Mouse (Mus musculus): ENCODE measurements at regions not wholly inside any gene's neighbourhood (a gene's known extent, or its start where the extent isn't known, plus 50 kb on each side); places are given as distances from the start of the nearest gene placed in this dataset.
A peak's percentile ranks its signal among the peaks of the same experiment; 100 is the strongest.

DNA sequence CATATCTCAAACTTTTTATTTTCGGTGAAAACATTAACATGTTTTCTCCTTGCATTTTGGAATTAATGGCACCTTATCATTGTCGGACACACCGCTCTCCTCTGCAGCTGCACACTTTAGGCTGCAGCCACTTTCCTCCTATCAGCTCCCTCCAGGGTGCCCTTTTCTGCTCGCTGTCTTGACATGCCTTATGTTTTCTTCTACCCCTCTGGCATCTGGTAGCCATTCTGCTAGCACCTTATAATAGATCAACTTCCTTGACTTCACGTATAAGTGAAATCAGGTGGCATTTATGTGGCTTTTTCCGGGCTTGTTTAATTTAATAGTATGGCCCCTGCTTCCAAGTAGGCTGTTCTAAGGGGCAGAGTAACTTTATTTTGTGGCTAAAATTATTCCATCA lies 747.8 kb downstream of the Slitrk6 start:
- no peak for DNase-seq (ENCODE audit: inconsistent ontology term)

DNA sequence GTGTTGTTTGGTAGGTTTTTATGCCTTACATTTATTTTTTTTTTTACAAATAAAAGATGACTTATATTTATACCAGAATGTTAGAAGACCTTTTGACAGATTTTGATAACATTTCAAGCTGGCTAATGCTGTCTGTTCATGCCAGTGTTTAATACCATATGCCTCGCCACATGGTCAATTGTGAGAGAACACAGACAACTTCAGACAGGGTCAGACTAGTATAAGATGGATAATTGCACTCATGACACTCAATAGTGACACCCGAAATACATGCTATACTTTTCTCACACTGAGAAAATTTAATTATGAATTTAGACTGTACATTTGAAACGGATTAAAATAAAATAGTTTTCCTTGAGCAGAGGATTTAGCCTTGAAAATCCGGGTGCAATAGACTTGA lies 769.9 kb downstream of the Slitrk6 start:
- no peak for DNase-seq (ENCODE audit: inconsistent ontology term)

DNA sequence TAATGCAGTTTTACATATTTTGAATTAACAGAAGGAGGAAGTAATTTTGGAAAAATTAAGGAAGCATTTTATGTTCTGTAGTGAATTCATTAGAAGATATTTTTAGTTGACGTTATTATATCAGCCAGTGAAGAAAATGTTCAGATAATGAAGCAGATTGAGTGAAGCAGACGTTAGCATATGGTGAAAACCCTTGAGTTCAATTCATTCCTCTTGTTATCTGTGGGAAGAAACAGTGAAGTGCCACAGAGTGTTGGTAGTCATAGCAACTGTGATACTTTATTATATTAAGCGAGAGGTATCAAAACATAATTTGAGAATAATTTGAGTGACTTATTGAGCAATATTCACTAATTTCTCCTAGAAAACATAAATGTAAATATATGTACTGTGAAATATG lies 796.9 kb downstream of the Slitrk6 start:
- DNase-seq (ENCODE audit: inconsistent ontology term), result no peak

DNA sequence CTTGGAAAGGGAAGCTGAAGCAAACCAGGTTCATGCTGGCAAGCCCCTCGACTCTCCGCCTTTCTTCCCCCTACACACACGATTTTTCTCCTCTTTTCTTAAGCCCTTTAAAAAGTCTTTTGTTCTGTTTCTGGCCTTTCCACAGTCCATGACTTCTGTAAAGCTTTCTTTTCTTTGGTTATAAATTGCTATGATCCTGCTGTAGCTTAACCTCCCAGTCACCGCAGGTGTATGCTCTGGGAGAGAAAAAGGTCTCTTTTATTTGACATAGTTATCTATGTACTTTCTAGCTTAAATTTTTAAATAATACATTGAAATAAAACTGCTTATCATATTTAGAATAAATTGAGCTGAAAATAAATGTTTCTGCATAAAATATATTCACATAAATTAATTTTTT lies 813.0 kb downstream of the Slitrk6 start:
- DNase-seq (ENCODE audit: inconsistent ontology term), result no peak

- no peak for DNase-seq (ENCODE audit: inconsistent ontology term)
Measured at GRCm38 (mm10) chr14:109941162-109941561, 813.8 kb downstream of the Slitrk6 start.

DNA sequence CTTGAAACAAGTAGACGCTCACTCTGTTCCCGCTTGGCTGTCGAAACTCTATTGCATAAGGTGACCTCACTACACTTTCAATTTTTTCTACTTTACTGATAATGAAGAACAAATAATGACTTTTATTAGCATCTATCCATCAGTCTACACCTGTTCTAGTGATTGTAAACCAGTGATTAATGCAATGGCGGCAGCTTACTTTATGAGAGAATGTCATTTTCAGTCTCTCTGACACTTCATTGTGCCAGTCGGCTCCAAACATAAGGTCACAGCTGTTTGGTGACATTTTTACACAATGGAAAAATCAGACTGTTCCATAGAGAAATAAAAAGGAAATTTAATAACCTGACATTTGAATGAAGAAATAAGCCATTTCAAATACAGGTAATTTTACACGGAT lies 817.5 kb downstream of the Slitrk6 start:
- no peak for DNase-seq (ENCODE audit: inconsistent ontology term)

DNA sequence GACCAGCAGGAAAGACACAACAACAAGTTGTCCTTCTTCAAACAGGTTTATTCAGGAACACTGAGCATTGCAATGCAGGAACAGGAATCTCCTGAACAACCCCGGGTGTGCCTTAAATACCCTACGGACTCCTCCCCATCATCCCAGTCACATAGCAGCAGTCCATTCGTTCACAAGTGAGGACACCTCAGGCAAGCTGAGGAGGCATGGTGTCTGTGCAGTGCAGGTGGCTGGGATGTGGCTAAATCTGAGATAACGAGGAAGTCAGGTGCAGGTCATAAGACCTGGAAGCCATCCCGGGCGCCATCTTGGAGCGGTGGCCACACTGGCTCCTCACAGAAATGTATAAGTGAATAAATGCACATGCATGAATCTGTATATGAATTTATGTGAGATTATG lies 826.0 kb downstream of the Slitrk6 start:
- DNase-seq (ENCODE audit: inconsistent ontology term), result no peak

DNA sequence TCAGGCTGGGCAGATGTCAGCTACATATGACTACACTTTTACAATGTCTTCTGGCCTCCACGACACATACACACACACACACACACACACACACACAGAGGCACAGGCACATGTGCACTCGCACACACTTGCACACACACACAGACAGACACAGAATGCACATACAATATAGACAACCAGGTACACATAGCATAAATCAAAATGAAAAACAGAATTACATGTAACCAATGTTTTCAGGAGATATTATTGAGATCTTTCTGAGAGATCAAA lies 863.1 kb downstream of the Slitrk6 start:
- DNase-seq (ENCODE audit: inconsistent ontology term), result no peak

DNA sequence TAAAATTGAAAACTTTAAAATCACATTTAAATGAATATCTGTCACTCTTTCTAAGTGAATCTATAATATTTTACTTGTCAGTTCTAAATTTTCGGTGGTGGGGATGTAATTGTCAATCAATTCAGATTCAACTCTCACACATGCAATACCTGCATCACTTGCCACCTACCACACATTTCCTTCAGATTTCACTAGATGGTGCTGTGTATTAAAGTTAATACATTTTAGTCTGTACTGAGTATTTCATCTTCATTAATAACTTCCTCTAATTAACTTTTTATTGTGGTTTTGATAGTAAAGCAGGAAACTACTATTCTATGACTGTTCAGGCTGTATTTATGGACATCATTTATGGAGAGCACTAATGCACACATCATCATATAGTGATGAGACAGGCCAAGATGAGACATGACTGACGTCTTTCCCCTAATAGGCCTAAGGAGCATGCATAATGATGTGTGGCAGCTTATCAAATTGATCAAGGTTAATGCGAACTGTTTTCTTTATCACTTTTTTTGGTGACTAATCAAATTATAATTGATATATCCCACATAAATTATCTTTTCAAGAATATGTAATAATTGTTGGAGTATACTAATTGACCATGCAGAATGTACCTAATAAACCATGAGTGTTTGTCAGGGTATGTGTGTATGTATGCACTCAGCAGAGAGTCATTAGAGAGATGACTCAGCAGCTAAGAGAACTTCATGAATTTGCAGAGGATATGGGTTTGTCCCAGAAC lies 863.6 kb downstream of the Slitrk6 start:
- peak; percentile 32 for DNase-seq (ENCODE audit: inconsistent ontology term)

DNA sequence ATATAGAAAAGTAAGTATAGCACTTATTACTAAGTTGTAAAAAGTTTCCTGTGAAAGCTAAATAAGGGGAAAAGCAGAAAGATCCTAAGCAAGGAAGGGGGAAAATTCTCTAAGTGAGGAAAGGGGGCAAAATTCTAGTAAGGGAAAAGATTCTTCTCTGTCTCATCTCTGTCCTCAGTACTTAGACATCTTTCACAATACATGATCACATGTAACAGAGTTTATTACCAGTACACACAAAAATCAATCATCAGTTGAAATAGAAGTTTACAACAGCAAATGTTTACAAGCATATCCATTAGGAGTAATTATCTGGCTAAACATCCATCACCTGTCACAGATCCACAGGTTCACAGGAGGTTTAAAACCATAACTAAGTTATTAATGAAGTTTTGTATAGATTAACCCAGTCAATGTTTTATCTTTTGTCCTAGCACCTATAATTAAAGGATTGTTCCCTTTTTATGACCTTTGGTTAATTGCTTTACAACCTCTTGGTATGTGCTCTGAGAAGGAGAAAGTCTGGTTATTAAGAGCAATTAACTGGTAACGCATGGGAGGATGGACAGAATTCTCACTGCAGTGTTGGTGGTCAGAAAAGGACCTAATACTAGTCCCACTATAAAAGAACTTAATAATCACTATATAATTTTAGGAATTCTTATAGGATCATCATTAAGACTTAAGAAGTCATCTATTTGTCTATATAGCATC lies 877.8 kb downstream of the Slitrk6 start:
- DNase-seq (ENCODE audit: inconsistent ontology term), result no peak

DNA sequence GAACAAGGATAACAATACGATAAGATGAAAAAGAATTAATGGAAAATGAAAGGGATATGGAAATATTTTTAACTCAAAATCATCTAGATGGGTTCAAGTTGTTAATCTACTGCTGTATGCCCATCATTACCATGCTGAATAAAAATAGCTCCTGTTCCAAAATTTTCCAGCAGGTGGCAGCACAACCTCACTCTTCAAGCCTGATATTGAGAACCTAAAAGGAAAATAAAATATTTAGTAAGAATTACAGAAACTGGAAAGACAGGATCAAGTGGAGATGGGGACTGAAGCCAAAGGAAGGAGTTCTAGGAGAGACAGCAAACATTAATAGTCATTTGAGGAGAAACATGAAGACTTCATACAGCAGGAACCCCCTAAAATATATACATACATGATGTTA lies 880.7 kb downstream of the Slitrk6 start:
- peak; percentile 10 for DNase-seq (ENCODE audit: inconsistent ontology term)

GRCm38 (mm10) chr14:109840354-109841104 lies 914.4 kb downstream of the Slitrk6 start:
- peak; percentile 34 for DNase-seq (ENCODE audit: inconsistent ontology term)

GRCm38 (mm10) chr14:109802522-109803126 lies 888.7 kb upstream of the Slitrk1 start:
- peak; percentile 13 for DNase-seq (ENCODE audit: inconsistent ontology term)

DNA sequence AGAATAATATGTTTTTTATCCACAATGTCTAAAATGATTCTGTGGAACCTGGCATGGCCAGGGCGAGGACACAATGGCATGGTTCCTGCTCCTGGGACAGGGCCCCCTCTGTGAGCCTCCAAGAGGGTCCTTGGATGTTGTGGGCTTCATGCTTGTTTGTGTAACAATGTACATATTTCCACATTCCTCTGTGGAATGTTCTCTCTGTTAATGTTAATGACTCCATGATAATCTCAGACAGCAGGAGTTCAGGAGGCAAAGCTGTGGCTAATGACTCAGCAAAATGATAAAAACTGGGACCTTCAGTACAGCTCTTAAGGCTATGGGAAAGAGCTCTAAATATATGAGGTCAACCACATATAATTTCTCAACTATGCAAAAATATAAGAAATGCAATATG lies 858.3 kb upstream of the Slitrk1 start:
- DNase-seq (ENCODE audit: inconsistent ontology term), result no peak

DNA sequence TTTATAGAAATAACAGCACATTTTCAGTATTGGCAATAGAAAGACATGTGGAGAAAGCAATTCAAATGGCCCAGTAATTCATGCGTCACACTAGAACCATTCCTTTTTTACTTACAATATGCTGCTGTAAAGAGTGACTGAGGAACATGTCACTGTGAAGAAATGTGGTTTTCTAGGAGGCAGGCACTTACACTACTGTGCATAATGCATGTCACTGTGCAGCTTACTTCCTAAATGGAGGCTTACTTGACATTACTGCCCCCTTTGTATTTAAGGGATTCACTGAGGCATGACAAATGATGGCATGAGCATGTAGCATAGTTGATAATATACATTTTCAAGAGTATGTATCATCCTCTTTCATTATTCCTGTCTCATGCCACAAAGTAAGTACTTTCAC lies 846.9 kb upstream of the Slitrk1 start:
- no peak for DNase-seq (ENCODE audit: inconsistent ontology term)
